Mouse (Mus musculus) hindbrain, embryonic 16.5 days (tissue): Measurements from ENCODE around the gene Rin3. TPM values are rescaled to one million over a fixed set of nuclear protein-coding genes. Genes with fewer than 3 reads are reported as not detected.

ENCODE experiments used
- ATAC-seq: fragments of 200-750 bp; cut with Nextera tagmentation; 2 replicates; pipeline ENCODE4 v1.8.0; 2017; ENCODE audit warnings: moderate TSS enrichment, moderate library complexity
- H3K27ac ChIP-seq: fragments of 300-500 bp; sonication (generic); 2 replicates; pipeline ENCODE4 v1.5.1; 2014; ENCODE audit warnings: low read depth, mild to moderate bottlenecking, control low read depth, low read length, moderate library complexity
- H3K27me3 ChIP-seq: fragments of 300-500 bp; sonication (generic); replicated peaks from 2 replicates; pipeline ENCODE4 v1.6.1; 2014; ENCODE audit warnings: low read length; ENCODE audit not compliant: control insufficient read depth, insufficient read depth
- H3K36me3 ChIP-seq: fragments of 300-500 bp; sonication (generic); 2 replicates; pipeline ENCODE4 v1.6.1; 2014; ENCODE audit warnings: mild to moderate bottlenecking, low read length, moderate library complexity, mixed read lengths; ENCODE audit not compliant: control insufficient read depth, insufficient read depth
- H3K4me1 ChIP-seq: fragments of 300-500 bp; sonication (generic); 2 replicates; pipeline ENCODE4 v1.6.1; 2014; ENCODE audit warnings: low read depth, low read length; ENCODE audit not compliant: control insufficient read depth, insufficient read depth
- H3K4me2 ChIP-seq: fragments of 300-500 bp; sonication (generic); 2 replicates; pipeline ENCODE4 v1.6.1; 2014; ENCODE audit warnings: mild to moderate bottlenecking, low read length, control low read depth, moderate library complexity
- H3K4me3 ChIP-seq: fragments of 300-500 bp; sonication (generic); 2 replicates; pipeline ENCODE4 v1.5.1; 2014; ENCODE audit warnings: mild to moderate bottlenecking, low read length, control low read depth, moderate library complexity
- H3K9ac ChIP-seq: fragments of 300-500 bp; sonication (generic); 2 replicates; pipeline ENCODE4 v1.6.1; 2014; ENCODE audit warnings: low read depth, mild to moderate bottlenecking, control low read depth, low read length, moderate library complexity
- H3K9me3 ChIP-seq: fragments of 300-500 bp; sonication (generic); 2 replicates; pipeline ENCODE4 v1.6.1; 2014; ENCODE audit warnings: mild to moderate bottlenecking, low read length, moderate library complexity; ENCODE audit not compliant: control insufficient read depth
- WGBS: fragments of 180-500 bp; shearing (Covaris S2); extraction: QIAGEN DNeasy Blood & Tissue Kit; methylation state at CpG from one replicate; pipeline ENCODE4 v1.1.7; 2014; 5-methylcytosine and 5-hydroxymethylcytosine counted together
- polyA plus RNA-seq: library from polyadenylated mRNA; unstranded; fragments of >200 nt; fragmentation: Nextera tagmentation; extraction: Ambion mirVana; gene quantifications from 2 replicates; pipeline ENCODE4 v1.2.1, GENCODE M21; 2015

The Rin3 gene
- polyA plus RNA-seq, 1 experiment from 2014 or later, result 2.6 TPM

DNA sequence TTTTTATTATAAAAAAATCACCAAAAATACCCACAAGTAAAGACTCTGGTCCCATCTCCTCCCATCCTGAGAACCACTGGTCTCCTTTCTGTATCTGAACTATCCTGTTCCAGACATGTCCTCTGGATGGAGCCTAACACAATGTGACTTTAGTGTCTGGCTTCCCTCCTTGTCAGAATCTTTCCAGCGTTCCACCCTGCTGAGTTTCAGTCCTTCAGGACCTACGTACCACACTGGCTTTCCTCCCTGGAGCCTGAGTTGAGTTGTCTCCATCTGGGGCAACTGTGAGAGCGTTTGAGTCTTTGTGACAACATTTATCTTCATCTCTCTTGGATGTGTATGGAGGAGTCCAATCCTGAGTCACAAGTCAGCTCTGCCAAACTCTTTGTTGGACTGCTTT, 30.9 kb upstream of the Rin3 start:
- ATAC-seq, result no peak
- no peaks in the 10 kb centered on the region; the same call in 1 of the 2 replicates for H3K9me3 ChIP-seq
- H3K27ac ChIP-seq, result no peak overlapping the region
- 62% methylated on average over 3 of the region's 3 CpGs for WGBS
- no peaks in the 10 kb centered on the region for H3K27me3 ChIP-seq
- H3K36me3 ChIP-seq, result no peaks in the 10 kb centered on the region
- no peak overlapping the region for H3K9ac ChIP-seq
- no peak overlapping the region for H3K4me3 ChIP-seq
- H3K4me2 ChIP-seq, result no peak overlapping the region
- H3K4me1 ChIP-seq, result no peaks in the 10 kb centered on the region; the same call in 1 of the 2 replicates

DNA sequence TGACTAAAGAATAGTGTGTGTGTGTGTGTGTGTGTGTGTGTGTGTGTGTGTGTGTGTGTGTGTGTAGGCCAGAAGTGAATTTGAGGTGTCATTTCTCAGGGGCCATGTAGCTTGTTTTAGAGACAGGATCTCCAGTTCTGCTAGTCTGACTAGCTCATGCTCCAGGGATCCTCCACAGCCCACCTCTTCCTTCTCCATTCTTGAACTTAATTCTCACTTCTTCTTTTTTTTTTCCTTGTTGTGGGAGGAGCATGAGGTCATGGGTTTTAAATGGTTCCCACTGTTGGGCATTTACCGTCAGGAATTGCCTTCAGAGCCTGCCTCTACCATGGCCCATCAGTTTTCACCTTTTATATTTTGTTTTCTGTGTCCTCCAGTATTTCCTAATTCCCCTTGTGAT, 30.3 kb upstream of the Rin3 start:
- H3K9me3 ChIP-seq, result no peaks in the 10 kb centered on the region; the same call in 1 of the 2 replicates
- ATAC-seq, result no peak

DNA sequence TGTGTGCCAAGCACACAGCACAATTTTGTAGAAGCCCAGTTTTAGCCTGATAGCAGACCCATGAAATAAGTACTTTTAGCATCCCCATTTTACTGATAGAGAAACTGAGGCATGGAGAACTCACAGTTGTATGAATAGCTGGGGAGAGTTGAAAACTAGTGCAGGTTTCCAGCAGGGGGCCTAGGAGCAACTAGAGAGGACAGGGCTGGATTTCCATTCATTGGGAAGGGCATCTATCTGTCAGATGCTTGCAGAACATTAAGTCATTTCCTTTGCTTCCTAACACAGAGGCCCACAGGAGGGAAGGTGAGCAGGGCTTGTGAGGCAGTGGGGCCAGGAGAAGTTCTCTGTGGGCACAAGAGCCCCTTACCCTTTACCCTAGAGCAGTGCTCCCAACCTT, 27.8 kb upstream of the Rin3 start:
- no peak overlapping the region for H3K4me3 ChIP-seq
- H3K27me3 ChIP-seq, result no peaks in the 10 kb centered on the region
- no peak for ATAC-seq
- no peak overlapping the region for H3K9ac ChIP-seq
- H3K4me1 ChIP-seq, result no peaks in the 10 kb centered on the region; the same call in 1 of the 2 replicates
- no peak overlapping the region for H3K4me2 ChIP-seq
- H3K27ac ChIP-seq, result no peak overlapping the region
- H3K36me3 ChIP-seq, result no peaks in the 10 kb centered on the region
- no peaks in the 10 kb centered on the region for H3K9me3 ChIP-seq

More for the DNA sequence above, 30.3 kb upstream of the Rin3 start:
- WGBS, result 81% methylated on average over 1 of the region's 1 CpGs
- Histone ChIP-seq H3K4me1 (no peaks in the 10 kb centered on the region; the same call in 1 of the 2 replicates), H3K36me3 (no peaks in the 10 kb centered on the region), H3K27me3 (no peaks in the 10 kb centered on the region), H3K27ac (no peak overlapping the region), H3K4me3 (no peak overlapping the region), H3K9ac (no peak overlapping the region), H3K4me2 (no peak overlapping the region)

DNA sequence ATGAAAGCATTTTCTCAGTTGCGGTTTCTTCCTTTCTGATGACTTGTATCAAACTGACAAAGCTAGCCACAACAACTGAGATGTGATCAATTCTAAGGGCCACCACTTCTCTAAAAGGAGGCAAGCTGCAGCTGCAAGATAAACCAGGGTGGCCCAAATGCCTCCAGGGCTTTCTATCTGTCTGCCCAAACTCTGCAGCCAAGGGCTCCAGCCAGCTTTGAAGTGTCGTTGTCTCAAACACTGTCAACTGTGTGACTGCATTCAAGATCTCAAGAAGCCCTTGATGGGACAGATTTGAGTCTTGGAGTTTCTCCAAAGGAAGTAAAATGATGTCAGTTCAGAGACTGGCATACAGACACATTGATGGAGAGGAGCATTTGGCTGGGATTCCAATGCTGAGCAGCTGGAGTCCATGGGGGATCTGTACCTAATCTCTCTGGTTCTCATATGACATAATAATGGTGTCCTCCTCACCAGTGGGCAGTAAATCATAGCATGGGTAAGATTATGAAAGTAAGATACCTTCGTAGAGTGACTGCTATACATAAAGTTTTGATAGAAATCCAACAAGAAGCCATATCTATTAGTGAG, 24.2 kb upstream of the Rin3 start:
- Histone ChIP-seq H3K4me3 (no peak overlapping the region), H3K4me1 (no peaks in the 10 kb centered on the region), H3K4me2 (no peak overlapping the region), H3K27me3 (no peaks in the 10 kb centered on the region), H3K27ac (no peak overlapping the region), H3K9me3 (no peaks in the 10 kb centered on the region), H3K36me3 (no peaks in the 10 kb centered on the region), H3K9ac (no peak overlapping the region)
- ATAC-seq, result no peak
- WGBS, result 81% methylated on average over 3 of the region's 3 CpGs

DNA sequence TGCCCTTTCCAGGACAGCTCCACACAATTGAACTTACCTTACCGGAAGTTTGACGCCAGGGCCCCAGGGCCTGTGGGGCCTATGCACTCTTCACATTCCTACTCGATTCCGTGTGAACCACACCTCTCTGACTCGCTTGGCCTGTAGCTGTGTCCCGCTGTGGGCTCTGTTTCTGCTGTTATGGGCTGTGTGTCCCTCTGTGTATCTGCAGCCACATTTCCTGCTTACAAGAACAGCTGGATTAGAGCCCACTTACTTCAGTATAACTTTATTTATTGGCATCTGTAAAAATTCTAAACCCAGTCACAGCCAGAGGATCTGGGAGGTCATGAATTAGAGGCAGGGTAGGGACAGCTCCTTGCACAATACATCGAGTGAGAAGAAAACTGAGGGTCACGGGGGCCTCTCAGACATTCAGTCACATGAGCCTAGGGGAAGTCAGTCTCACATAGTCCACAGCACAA, 20.9 kb upstream of the Rin3 start:
- Histone ChIP-seq H3K9ac (no peak overlapping the region), H3K4me3 (no peak overlapping the region), H3K36me3 (no peaks in the 10 kb centered on the region), H3K4me1 (no peaks in the 10 kb centered on the region), H3K27ac (no peak overlapping the region), H3K9me3 (no peaks in the 10 kb centered on the region), H3K27me3 (no peaks in the 10 kb centered on the region), H3K4me2 (no peak overlapping the region)
- ATAC-seq, result no peak
- WGBS, result 68% methylated on average over 8 of the region's 8 CpGs

DNA sequence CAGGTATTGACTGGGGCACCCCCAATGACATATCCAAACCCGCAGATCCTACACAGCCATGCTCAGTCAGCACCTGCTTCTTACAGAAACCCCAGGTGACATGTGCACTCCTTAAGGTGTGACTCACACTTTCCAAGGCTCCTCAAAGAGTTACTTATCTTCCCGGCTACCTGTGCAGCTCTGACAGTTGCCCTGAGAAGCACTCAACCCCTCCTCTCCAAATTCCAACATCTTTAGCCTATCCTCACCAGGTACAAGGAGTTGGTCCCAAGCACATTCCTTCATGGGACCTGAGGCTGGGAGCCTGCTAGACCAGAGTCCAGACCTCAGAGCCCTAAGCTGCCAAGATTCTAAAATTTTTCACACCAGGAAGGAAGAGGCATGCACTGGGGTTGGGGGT, 20.0 kb upstream of the Rin3 start:
- Histone ChIP-seq H3K27me3 (no peaks in the 10 kb centered on the region), H3K4me2 (no peak overlapping the region), H3K36me3 (no peaks in the 10 kb centered on the region), H3K4me1 (no peaks in the 10 kb centered on the region), H3K9me3 (no peaks in the 10 kb centered on the region), H3K9ac (no peak overlapping the region), H3K27ac (no peak overlapping the region), H3K4me3 (no peak overlapping the region)
- WGBS, result 92% methylated on average over 2 of the region's 2 CpGs
- ATAC-seq, result no peak

DNA sequence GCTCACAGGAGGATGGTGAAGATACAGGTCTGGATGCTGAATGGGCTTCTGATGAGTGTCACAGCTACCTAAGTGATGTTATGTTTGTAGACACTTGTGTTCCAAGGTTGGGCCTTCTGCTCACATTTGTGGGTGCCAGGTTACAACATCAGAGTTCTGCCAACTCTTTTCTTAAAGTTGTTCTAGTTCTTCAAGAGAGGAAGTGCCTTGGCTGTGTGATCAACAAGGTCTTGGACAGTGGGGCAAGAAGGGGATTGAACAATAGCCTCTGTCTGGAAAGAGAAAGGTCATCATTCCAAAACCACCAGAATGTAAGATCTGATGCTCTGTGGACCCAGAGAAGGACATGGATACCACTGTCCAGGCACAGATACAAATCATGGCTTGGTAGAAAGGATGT, 19.6 kb upstream of the Rin3 start:
- Histone ChIP-seq H3K36me3 (no peaks in the 10 kb centered on the region), H3K27me3 (no peaks in the 10 kb centered on the region), H3K27ac (no peak overlapping the region), H3K4me1 (no peaks in the 10 kb centered on the region), H3K9ac (no peak overlapping the region), H3K4me3 (no peak overlapping the region), H3K9me3 (no peaks in the 10 kb centered on the region), H3K4me2 (no peak overlapping the region)
- no peak for ATAC-seq

DNA sequence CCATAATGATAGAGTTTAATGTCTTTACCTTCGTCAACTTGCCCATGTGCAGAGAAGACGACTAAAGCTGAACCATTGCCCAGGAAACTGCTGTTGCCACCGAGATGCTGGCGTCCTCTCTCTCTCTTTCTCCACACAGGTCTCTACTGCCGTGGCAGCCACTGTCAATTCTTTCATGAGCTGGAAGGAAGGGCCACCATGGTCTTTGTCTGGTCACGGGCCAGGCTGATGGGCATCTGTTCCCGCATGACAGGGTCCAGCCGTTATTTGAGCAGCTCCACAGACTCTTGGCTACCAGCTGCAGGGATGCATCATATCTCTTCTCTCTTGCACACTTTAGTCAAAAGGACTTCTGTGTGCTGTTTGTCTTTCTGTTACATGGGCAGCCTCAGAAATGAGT, 16.4 kb upstream of the Rin3 start:
- H3K9ac ChIP-seq, result no peak overlapping the region
- H3K36me3 ChIP-seq, result no peaks in the 10 kb centered on the region
- no peaks in the 10 kb centered on the region for H3K9me3 ChIP-seq
- H3K27me3 ChIP-seq, result no peaks in the 10 kb centered on the region
- H3K4me1 ChIP-seq, result no peaks in the 10 kb centered on the region
- H3K4me2 ChIP-seq, result no peak overlapping the region
- no peak overlapping the region for H3K4me3 ChIP-seq
- no peak overlapping the region for H3K27ac ChIP-seq
- no peak for ATAC-seq
- WGBS, result 83% methylated on average over 8 of the region's 8 CpGs

DNA sequence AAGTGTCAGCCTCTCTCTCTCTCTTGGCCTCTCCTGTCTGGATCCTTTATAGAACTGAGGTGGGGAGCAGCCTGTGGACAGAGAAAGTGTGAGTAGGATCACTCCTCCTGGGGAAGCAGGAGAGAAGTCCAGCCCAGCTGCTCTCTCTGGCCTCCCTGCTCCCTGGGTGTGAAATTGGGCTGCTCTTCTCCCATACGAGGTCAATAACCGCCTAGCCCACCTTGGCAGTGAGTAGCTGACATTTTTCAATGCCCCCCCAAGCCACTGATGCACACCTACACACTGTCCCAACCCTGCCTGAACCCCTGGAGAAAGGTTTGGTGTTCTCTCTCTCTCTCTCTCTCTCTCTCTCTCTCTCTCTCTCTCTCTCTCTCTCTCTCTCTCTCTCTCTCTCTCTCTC, 13.7 kb upstream of the Rin3 start:
- no peaks in the 10 kb centered on the region for H3K4me1 ChIP-seq
- ATAC-seq, result no peak
- H3K4me2 ChIP-seq, result no peak overlapping the region
- no peaks in the 10 kb centered on the region for H3K9me3 ChIP-seq
- no peak overlapping the region for H3K4me3 ChIP-seq
- WGBS, result 51% methylated on average over 2 of the region's 2 CpGs
- H3K9ac ChIP-seq, result no peak overlapping the region
- H3K27me3 ChIP-seq, result no peaks in the 10 kb centered on the region
- no peak overlapping the region for H3K27ac ChIP-seq
- no peaks in the 10 kb centered on the region for H3K36me3 ChIP-seq
